Mouse (Mus musculus) testis, adult 2 months (tissue): ENCODE data around the gene Cyp20a1.

Experiments
- CTCF ChIP-seq: fragments of 200-500 bp; IDR thresholded peaks from 2 replicates; pipeline ENCODE4 v1.5.1; 2012; ENCODE audit warnings: low read depth, mild to moderate bottlenecking, inconsistent platforms, low read length, moderate library complexity; ENCODE audit not compliant: control insufficient read depth, insufficient read depth, insufficient replicate concordance
- POLR2A ChIP-seq: fragments of 200-500 bp; IDR thresholded peaks from 2 replicates; pipeline ENCODE4 v1.6.1; 2012; ENCODE audit warnings: low read depth, mild to moderate bottlenecking, inconsistent platforms, low read length, moderate library complexity; ENCODE audit not compliant: control insufficient read depth

DNA sequence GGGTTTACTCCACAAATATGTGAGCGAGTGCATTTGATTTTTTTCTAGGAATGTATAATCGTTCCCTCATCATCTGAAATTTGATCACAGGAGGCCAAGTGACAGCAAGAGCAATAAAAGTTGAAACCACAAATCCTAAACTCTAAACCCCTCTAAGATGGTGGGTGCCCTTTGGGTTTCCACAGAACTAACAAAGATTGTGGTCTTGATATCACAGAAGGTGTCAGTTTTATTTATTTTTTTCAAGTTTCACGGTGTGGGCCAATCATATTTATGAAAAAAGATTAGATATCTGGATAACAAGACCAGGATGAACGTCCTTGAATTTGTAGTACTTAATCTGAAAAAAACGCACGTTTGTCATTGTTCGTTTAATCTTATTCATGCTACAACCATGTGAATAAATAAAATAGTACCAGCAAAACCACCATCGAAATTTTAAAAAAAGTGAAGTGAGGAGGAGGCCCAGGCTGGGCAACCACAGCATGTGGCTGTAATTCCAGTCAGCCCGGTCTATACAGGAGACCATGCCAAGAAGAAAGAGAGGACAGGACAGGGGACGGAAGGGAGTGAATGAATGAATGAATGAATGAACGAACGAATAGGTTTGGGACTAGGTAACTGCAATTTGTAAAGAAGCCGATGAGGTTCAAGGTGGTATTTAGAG is 65.5 kb downstream of the Cyp20a1 start:
- TF ChIP-seq CTCF, result no peak
- no peak for TF ChIP-seq POLR2A
